Mouse (Mus musculus) heart, adult 11 months (tissue): ENCODE results near the gene Pdss2.

Experiments used
- DNase-seq: peaks from one replicate; pipeline ENCODE4 v3.0.0; 2022

Gene Pdss2

GRCm38 (mm10) chr10:43220910-43221625 lies at the start of gene Pdss2:
Gene Pdss2, plus strand, starts transcription at chr10:43221486.
- peak; percentile 100 for DNase-seq

- no peak for DNase-seq
Measured at GRCm38 (mm10) chr10:43172066-43172465, 49.2 kb upstream of the Pdss2 start.

GRCm38 (mm10) chr10:43172554-43172953 lies 48.7 kb upstream of the Pdss2 start:
- no peak for DNase-seq

- peak; percentile 98 for DNase-seq
Measured at GRCm38 (mm10) chr10:43173141-43173827, 48.0 kb upstream of the Pdss2 start.

DNA sequence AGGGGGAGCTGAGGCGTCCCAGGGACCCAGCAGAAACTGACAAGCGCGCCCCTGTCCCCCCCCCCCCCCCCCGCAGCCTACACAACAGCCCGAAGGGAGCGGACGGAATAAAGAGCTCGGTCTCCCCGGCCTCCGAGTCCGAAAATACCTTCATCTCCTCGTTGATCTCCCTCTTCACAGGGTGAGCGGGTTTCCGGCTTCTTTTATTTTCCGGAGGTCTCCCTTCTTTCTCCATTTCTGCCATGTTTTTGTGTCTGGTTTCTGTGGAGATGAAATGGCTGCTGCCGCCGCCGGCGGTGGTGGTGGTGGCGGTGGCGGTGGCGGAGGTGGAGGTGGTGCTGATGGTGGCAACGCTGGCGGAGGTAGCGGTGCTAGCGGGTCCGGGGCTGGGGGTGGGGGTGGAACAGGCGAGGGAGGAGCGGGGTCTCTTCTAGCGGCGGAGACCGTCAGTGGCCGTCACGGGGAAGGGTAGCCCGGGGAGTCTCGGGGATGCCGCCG lies 47.4 kb upstream of the Pdss2 start:
- DNase-seq, result no peak

GRCm38 (mm10) chr10:43174326-43175155 lies 46.7 kb upstream of the Pdss2 start, which contains the start of the genes Sobp and 9030612E09Rik:
Gene Sobp, minus strand, starts transcription at chr10:43174530.
Gene 9030612E09Rik, plus strand, starts transcription at chr10:43174704.
- DNase-seq, result peak; percentile 98

DNA sequence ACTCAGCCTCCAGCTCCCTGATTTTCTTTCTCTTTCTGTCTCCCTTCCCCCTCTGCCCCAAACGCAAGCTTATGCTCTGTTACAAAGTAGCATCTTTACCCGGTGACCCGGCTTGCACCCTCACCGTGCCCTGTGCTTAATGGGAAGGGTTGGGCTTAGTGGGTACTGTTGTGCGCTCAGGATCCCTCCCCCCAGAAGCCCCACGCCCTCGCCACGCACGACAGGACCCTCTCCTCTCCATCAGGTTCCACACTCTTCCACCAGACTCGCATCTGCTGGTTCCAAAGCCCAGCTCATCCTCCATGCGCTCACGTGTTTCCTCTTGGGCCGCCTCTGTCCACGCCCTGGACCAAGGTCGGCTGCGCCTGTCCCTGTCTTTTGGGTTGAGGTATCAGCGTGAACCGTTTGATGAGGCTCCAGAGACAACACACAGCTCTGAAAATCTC lies 46.1 kb upstream of the Pdss2 start:
- DNase-seq, result peak; percentile 91

DNA sequence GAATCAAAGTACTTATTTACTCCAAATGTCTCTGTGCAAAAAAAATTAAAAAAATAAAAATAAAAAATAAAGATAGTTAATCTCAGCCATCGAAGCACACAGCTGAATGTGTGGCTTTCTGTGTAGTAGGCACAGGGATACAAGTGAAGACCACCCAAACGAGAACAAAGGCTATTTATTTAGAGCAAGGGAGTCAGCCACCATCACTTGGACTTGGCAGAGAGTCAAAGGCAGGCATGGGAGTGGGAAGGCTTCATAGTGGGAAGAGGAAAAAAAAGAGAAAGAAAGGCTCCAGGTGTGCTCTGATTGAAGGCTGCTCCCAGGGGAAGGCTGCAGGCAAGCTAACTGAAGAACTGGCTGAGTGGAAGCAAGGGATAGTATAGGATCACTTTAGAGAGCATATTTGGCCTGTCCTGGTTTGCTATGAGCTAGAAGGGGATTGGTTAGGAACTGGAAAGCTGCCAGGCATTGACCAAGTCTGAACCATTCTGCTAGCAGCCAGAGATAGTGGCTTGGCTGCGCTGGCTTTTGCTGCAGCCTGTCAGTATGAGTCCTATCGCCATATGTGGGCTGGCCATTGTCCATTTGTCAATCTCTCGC lies 40.9 kb upstream of the Pdss2 start:
- peak; percentile 76 for DNase-seq

DNA sequence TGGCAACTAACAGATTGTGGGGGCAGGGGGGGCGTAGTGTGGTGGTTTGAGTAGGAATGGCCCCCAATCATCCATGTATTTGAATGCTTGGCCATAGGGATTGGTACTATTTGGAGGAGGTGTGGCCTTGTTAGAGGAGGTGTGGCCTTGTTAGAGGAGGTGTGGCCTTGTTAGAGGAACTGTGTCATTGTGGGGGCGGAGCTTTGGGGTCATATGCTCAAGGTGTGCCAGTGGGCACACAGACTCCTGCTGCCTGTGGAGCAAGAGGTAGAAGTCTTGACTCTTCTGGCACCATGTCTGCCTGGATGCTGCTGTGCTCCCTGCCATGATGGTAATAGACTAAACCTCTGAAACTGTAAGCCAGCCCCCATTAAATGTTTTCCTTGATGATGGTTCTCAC lies 21.1 kb upstream of the Pdss2 start:
- DNase-seq, result no peak

GRCm38 (mm10) chr10:43203865-43204264 lies 17.4 kb upstream of the Pdss2 start:
- peak; percentile 77 for DNase-seq

- peak; percentile 78 for DNase-seq
Measured at GRCm38 (mm10) chr10:43211866-43212265, 9.4 kb upstream of the Pdss2 start.

GRCm38 (mm10) chr10:43217361-43217900 lies 3.9 kb upstream of the Pdss2 start:
- peak; percentile 66 for DNase-seq

DNA sequence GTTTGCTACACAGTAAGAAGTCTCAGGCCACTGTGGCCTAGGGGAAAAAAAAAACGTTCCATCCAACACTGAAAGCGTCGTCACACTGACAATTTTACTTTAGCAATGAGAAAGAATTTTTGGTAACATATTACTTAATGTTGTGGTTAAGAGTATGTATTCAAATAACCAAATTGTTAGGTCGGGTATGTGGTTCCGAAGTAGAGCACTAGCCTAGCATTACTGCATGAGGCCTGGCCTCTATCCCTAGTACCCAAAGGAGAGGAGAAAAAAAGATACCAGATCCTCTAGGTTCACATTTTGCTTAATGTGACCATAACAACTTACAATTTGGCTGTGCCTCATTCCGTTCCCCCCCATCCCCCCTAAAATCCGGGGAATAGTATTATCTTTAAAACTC lies 807 bp upstream of the Pdss2 start:
- no peak for DNase-seq

- peak; percentile 95 for DNase-seq
Measured at GRCm38 (mm10) chr10:43221659-43222058, 373 bp downstream of the Pdss2 start.

DNA sequence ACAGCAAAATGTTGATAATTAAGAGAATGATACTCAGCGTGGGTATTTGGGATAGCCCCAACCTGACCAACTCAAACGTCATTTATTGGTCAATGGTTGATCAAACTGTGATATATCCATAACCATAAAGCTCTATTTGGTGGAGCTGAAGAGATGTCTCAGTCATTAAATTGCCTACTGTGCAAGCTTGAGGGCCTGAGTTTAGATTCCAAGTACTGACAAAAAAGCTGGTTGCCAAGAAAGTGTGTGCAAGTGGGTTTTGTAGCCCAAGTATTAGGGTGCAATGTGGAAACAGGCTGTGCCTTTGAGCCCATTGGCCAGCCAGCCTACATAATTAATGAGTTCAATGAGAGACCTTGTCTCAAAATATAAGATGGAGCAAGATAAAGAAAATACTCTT lies 2.1 kb downstream of the Pdss2 start:
- DNase-seq, result peak; percentile 62

DNA sequence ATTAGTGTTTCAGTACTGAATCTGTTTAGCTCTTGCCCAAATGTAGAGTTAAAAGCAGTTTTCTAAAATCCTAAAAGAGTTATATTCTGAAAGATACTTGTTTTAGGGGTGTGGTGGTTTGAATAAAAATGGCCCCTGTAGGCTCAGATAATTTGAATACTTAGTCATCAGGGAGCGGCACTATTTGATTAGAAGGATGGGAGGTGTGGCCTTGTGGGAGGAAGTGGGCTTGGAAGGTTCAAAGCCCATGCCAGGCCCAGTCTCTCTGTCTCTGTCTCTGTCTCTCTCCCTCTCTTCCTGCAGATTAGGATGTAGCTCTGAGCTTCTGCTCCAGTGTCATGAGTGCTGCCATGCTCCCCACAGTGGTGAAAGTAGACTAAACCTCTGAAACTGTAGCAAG lies 5.1 kb downstream of the Pdss2 start:
- DNase-seq, result no peak

GRCm38 (mm10) chr10:43229236-43229635 lies 8.0 kb downstream of the Pdss2 start:
- DNase-seq, result peak; percentile 49

- DNase-seq, result peak; percentile 44
Measured at GRCm38 (mm10) chr10:43234522-43234921, 13.2 kb downstream of the Pdss2 start.

GRCm38 (mm10) chr10:43235011-43235410 lies 13.7 kb downstream of the Pdss2 start:
- DNase-seq, result peak; percentile 91

DNA sequence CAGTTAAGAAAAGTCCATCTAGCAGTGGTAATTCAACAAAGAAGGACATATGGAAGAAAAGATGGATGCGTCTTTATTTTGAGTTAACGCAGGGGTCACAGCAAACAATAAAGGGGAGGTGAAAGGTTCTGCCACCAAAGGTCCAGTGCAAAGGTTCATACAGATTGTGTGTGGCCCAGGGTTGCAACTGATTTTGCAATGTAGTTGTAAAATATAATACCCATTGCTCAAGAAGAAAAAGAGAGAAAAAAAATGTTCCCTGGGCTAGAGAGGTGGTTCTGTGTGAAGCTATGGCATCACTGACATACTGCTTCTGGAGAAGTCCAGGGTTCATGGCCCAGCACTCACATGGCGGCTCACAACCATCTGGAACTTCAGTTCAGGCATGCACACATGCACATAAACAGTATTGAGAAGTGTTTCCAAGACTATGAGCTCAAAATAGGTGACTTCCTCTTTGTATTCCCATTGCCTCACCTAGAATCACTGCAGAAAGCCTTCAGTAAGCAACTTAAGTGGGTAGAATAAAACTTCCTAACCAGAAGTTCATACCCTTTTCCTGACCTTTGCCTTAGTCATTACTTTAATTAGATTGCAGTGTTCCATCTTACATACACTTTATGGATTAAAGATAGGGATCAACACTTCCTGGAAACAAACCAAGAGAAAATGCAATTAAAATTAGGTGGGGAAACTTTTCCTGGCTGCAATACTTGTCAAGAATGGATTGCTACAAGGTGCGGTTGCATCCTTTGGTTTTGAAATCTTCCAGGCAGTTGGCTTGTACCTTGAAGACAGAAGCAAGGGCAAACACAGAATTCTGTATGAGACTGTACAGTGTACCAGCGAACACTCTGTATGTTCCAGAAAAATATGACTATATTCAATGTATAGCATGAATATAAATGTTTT lies 14.7 kb downstream of the Pdss2 start:
- DNase-seq, result peak; percentile 58

DNA sequence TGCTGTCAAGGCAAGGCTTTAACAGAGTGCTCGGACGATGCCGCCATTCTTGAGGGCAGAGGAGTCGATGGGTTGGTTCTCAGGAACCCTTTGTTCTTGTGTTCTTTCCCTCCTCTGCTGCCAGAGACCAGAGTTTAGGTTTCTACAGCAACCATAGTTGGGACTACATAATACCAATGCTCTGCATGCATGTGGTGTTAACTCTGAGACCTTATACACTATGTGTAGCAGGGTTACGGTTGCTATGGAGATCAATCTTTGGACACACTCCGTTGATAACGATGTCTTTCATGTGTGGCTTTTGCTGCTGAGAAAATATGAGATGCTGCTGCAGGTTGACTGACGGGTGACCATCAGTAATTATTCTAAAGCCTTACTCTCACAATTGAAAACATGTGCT lies 20.9 kb downstream of the Pdss2 start:
- DNase-seq, result peak; percentile 41
